Comparison of ENCODE assay signal across 31 mouse cellular contexts in the genomic region with DNA sequence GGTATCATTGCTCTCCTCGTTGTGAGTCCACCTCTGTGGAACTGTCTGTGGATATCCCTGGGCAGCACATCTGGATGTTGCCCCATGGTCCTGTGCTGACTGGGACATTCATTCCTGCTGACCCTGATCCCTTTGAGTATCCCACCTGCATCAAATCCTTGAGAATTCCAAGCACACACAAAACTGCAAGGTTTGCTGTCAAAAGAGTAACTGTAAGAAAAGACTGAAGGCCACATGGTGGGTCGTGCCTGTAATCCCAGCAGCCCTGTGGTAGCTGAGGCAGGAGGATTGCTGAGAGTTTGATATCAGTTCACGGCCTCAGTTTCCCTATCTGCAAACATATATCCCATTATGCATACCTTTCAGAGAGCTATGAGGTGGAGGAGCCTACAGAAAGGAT.
"Had no signal": no experiment of that assay in that cellular context is flagged by ENCODE, and none has a peak within 500 bp of the region (broad histone marks: within the 10 kb centered on the region; RNA-seq: fewer than 3 reads in every experiment).

No protein-coding gene starts in this region.

- H3K9ac ChIP-seq: limb, embryonic 12.5 days; limb, embryonic 13.5 days; limb, embryonic 15.5 days; liver, embryonic 12.5 days; liver, embryonic 13.5 days; liver, embryonic 14.5 days; liver, embryonic 15.5 days; liver, postnatal 0 days; lung, embryonic 14.5 days; lung, embryonic 15.5 days; midbrain, embryonic 12.5 days; midbrain, embryonic 13.5 days; midbrain, embryonic 15.5 days had no signal

- DNase-seq: left cerebral cortex, postnatal 4 days; liver; liver, embryonic 13.5 days; liver, postnatal 0 days; lung, adult 18-20 months; lung, adult 2 months; lung, embryonic 14.5 days; lung, postnatal 10 days; lung, postnatal 14 days; lung, postnatal 36 days; lung, postnatal 4 days; midbrain, embryonic 14.5 days had no signal

- H3K4me3 ChIP-seq: limb, embryonic 10.5 days; limb, embryonic 12.5 days; limb, embryonic 13.5 days; limb, embryonic 15.5 days; liver, embryonic 12.5 days; liver, embryonic 13.5 days; liver, embryonic 15.5 days; lung, embryonic 15.5 days; megakaryocyte, embryonic 14.5 days; midbrain, embryonic 10.5 days; midbrain, embryonic 12.5 days; midbrain, embryonic 13.5 days; midbrain, embryonic 15.5 days; myocyte had no signal

- H3K36me3 ChIP-seq: limb, embryonic 10.5 days; limb, embryonic 12.5 days; limb, embryonic 13.5 days; limb, embryonic 15.5 days; liver, embryonic 12.5 days; liver, embryonic 13.5 days; liver, embryonic 15.5 days; lung, embryonic 15.5 days; midbrain, embryonic 10.5 days; midbrain, embryonic 12.5 days; midbrain, embryonic 13.5 days; midbrain, embryonic 15.5 days had no signal

- ATAC-seq: liver, embryonic 12.5 days; liver, postnatal 0 days; lung, postnatal 0 days; midbrain, embryonic 13.5 days; midbrain, embryonic 16.5 days had no signal

- H3K27ac ChIP-seq: limb, embryonic 10.5 days; limb, embryonic 12.5 days; limb, embryonic 13.5 days; limb, embryonic 15.5 days; liver, embryonic 12.5 days; liver, embryonic 13.5 days; liver, embryonic 14.5 days; liver, embryonic 15.5 days; lung, embryonic 15.5 days; macrophage; midbrain, embryonic 10.5 days; midbrain, embryonic 12.5 days; midbrain, embryonic 13.5 days; midbrain, embryonic 15.5 days had no signal

- H3K4me2 ChIP-seq: limb, embryonic 12.5 days; limb, embryonic 13.5 days; limb, embryonic 15.5 days; liver, embryonic 11.5 days; liver, embryonic 12.5 days; liver, embryonic 13.5 days; liver, embryonic 15.5 days; lung, embryonic 14.5 days; lung, embryonic 15.5 days; midbrain, embryonic 11.5 days; midbrain, embryonic 12.5 days; midbrain, embryonic 13.5 days; midbrain, embryonic 15.5 days had no signal

- H3K9me3 ChIP-seq: limb, embryonic 10.5 days; limb, embryonic 12.5 days; limb, embryonic 13.5 days; limb, embryonic 15.5 days; liver, embryonic 12.5 days; liver, embryonic 13.5 days; liver, embryonic 15.5 days; lung, embryonic 15.5 days; megakaryocyte, embryonic 14.5 days; midbrain, embryonic 10.5 days; midbrain, embryonic 12.5 days; midbrain, embryonic 13.5 days; midbrain, embryonic 15.5 days had no signal

- H3K4me1 ChIP-seq: megakaryocyte, embryonic 14.5 days had no signal

- H3K27me3 ChIP-seq: limb, embryonic 13.5 days; limb, embryonic 15.5 days; liver, embryonic 12.5 days; liver, embryonic 13.5 days; liver, embryonic 15.5 days; lung, embryonic 15.5 days; megakaryocyte, embryonic 14.5 days; midbrain, embryonic 12.5 days; midbrain, embryonic 13.5 days; midbrain, embryonic 15.5 days had no signal
